Mouse (Mus musculus) forebrain, embryonic 13.5 days (tissue): ENCODE measurements around the gene Ikzf2. TPM values are rescaled to one million over a fixed set of nuclear protein-coding genes. Genes with fewer than 3 reads are reported as not detected.

ENCODE experiments used
- ATAC-seq: fragments of 200-750 bp; cut with Nextera tagmentation; 2 replicates; pipeline ENCODE4 v1.8.0; 2017
- H3K27ac ChIP-seq: fragments of 300-500 bp; sonication (generic); 2 replicates; pipeline ENCODE4 v1.5.1; 2015; ENCODE audit warnings: inconsistent platforms, mild to moderate bottlenecking, moderate library complexity
- H3K27me3 ChIP-seq: fragments of 300-500 bp; sonication (generic); 2 replicates; pipeline ENCODE4 v1.6.1; 2015; ENCODE audit warnings: mild to moderate bottlenecking, inconsistent platforms
- H3K36me3 ChIP-seq: fragments of 300-500 bp; sonication (generic); 2 replicates; pipeline ENCODE4 v1.6.1; 2015; ENCODE audit warnings: mild to moderate bottlenecking, inconsistent platforms; ENCODE audit not compliant: poor library complexity, severe bottlenecking
- H3K4me1 ChIP-seq: fragments of 300-500 bp; sonication (generic); 2 replicates; pipeline ENCODE4 v1.6.1; 2015; ENCODE audit warnings: inconsistent platforms
- H3K4me2 ChIP-seq: fragments of 300-500 bp; sonication (generic); 2 replicates; pipeline ENCODE4 v1.6.1; 2015; ENCODE audit warnings: inconsistent platforms, mild to moderate bottlenecking, moderate library complexity
- H3K4me3 ChIP-seq: fragments of 300-500 bp; sonication (generic); 2 replicates; pipeline ENCODE4 v1.5.1; 2015; ENCODE audit warnings: mild to moderate bottlenecking, inconsistent platforms
- H3K9ac ChIP-seq: fragments of 300-500 bp; sonication (generic); 2 replicates; pipeline ENCODE4 v1.6.1; 2015; ENCODE audit warnings: mild to moderate bottlenecking, inconsistent platforms
- H3K9me3 ChIP-seq: fragments of 300-500 bp; sonication (generic); replicated peaks from 2 replicates; pipeline ENCODE4 v1.6.1; 2016; ENCODE audit warnings: inconsistent platforms
- WGBS: fragments of 180-500 bp; shearing (Covaris S2); methylation state at CpG from one replicate; pipeline ENCODE4 v1.1.7; 2015; 5-methylcytosine and 5-hydroxymethylcytosine counted together
- polyA plus RNA-seq: library from polyadenylated mRNA; unstranded; fragments of >200 nt; fragmentation: Nextera tagmentation; extraction: Ambion mirVana; gene quantifications from 2 replicates; pipeline ENCODE4 v1.2.1, GENCODE M21; 2015

Ikzf2 gene
- polyA plus RNA-seq, 1 experiment from 2014 or later, result 4.5 TPM

- 97% methylated on average over 5 of the region's 5 CpGs for WGBS
- no peak for ATAC-seq
- H3K36me3 ChIP-seq, result no peaks in the 10 kb centered on the region
- no peak overlapping the region for H3K4me2 ChIP-seq
- H3K4me3 ChIP-seq, result no peak overlapping the region
- H3K9me3 ChIP-seq, result no peaks in the 10 kb centered on the region
- H3K27me3 ChIP-seq, result no peaks in the 10 kb centered on the region
- H3K27ac ChIP-seq, result no peak overlapping the region
- H3K9ac ChIP-seq, result no peak overlapping the region
- H3K4me1 ChIP-seq, result no peaks in the 10 kb centered on the region
These were observed 75.0 kb downstream of the Ikzf2 start for GRCm38 (mm10) chr1:69612076-69612475.

GRCm38 (mm10) chr1:69611204-69611725, 75.8 kb downstream of the Ikzf2 start:
- 88% methylated on average over 4 of the region's 4 CpGs for WGBS
- no peaks in the 10 kb centered on the region for H3K36me3 ChIP-seq
- H3K4me3 ChIP-seq, result no peak overlapping the region
- H3K27ac ChIP-seq, result no peak overlapping the region
- H3K9ac ChIP-seq, result no peak overlapping the region
- no peak overlapping the region for H3K4me2 ChIP-seq
- no peaks in the 10 kb centered on the region for H3K9me3 ChIP-seq
- H3K4me1 ChIP-seq, result no peaks in the 10 kb centered on the region
- no peak for ATAC-seq
- H3K27me3 ChIP-seq, result no peaks in the 10 kb centered on the region

DNA sequence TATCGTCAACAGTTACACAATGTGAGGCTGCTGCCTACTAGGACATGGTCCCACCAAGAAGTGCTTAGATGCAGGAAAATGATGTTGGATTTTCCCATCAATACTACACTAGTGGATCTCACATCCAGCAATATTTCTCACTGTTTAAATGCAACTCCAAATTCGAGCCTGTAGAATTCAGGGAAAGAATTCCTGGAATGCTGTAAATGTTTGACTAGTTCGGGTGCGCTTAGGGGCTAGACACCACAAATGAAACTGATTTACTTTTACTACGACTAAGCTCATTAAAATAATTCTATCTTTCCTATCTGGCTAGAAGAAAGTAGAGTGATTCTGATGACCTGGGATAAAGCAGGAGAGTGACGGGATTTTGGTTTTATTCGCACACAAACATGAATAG, 76.3 kb downstream of the Ikzf2 start:
- WGBS, result 86% methylated on average over 7 of the region's 7 CpGs

GRCm38 (mm10) chr1:69608846-69609245, 78.2 kb downstream of the Ikzf2 start:
- Histone ChIP-seq H3K9me3 (no peaks in the 10 kb centered on the region), H3K4me1 (peaks cover 4% of the 10 kb centered on the region; the same call in 1 of the 2 replicates), H3K4me2 (no peak overlapping the region), H3K27ac (no peak overlapping the region), H3K36me3 (no peaks in the 10 kb centered on the region), H3K4me3 (no peak overlapping the region), H3K9ac (no peak overlapping the region), H3K27me3 (no peaks in the 10 kb centered on the region)
- 89% methylated on average over 5 of the region's 5 CpGs for WGBS
- no peak for ATAC-seq

More for the DNA sequence above, 76.3 kb downstream of the Ikzf2 start:
- no peak overlapping the region for H3K27ac ChIP-seq
- no peak overlapping the region for H3K4me2 ChIP-seq
- H3K9ac ChIP-seq, result no peak overlapping the region
- H3K9me3 ChIP-seq, result no peaks in the 10 kb centered on the region
- no peaks in the 10 kb centered on the region for H3K4me1 ChIP-seq
- no peaks in the 10 kb centered on the region for H3K27me3 ChIP-seq
- H3K4me3 ChIP-seq, result no peak overlapping the region
- H3K36me3 ChIP-seq, result no peaks in the 10 kb centered on the region
- no peak for ATAC-seq

GRCm38 (mm10) chr1:69606844-69607243, 80.2 kb downstream of the Ikzf2 start:
- no peak overlapping the region for H3K27ac ChIP-seq
- no peak overlapping the region for H3K9ac ChIP-seq
- 94% methylated on average over 1 of the region's 1 CpGs for WGBS
- no peak for ATAC-seq
- H3K36me3 ChIP-seq, result no peaks in the 10 kb centered on the region
- no peaks in the 10 kb centered on the region for H3K9me3 ChIP-seq
- no peak overlapping the region for H3K4me2 ChIP-seq
- peaks cover 6% of the 10 kb centered on the region; the same call in 1 of the 2 replicates for H3K4me1 ChIP-seq
- no peak overlapping the region for H3K4me3 ChIP-seq
- no peaks in the 10 kb centered on the region for H3K27me3 ChIP-seq

DNA sequence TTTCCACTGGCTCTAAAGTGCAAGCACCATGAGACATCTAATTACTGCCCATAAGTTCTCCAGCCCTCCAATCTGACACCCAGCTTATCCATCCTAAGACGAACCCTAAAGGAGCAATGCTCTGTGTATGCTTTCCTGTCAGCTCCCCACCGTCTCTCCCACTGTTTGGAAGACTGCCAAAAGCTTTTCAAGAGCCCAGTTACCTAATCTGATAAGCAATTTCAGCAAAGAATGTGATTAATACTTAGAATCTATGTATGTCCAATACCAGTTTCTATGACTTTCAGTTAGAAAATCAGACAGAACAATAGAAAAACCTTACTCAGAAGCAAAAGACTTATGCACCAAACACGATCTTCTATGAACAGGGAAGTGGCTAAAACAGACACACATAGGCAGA, 82.8 kb downstream of the Ikzf2 start:
- ATAC-seq, result no peak
- 36% methylated on average over 3 of the region's 3 CpGs for WGBS
- no peaks in the 10 kb centered on the region for H3K36me3 ChIP-seq
- H3K4me3 ChIP-seq, result no peak overlapping the region
- H3K9me3 ChIP-seq, result no peaks in the 10 kb centered on the region
- no peak overlapping the region for H3K9ac ChIP-seq
- no peak overlapping the region for H3K27ac ChIP-seq
- no peak overlapping the region for H3K4me2 ChIP-seq
- no peaks in the 10 kb centered on the region for H3K27me3 ChIP-seq
- H3K4me1 ChIP-seq, result peaks cover 6% of the 10 kb centered on the region; the same call in 1 of the 2 replicates

DNA sequence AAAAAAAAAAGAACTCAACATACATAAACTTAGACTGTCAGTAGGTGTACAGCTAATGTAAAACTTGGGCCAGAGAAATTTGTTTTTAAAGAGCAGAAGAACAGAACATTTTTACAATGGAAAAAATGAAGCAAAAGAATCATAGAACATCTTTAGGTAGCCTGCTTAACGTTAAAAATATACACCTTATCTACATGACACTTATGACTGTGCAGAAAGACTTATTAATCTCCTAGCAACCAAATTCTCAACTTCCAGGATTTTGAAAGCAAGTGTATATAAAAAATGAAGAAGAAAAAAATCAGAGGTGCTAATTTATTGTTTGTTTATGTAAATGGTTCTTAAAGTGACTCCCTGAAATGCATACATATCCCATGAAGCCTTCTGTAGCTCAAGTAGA, 86.1 kb downstream of the Ikzf2 start:
- H3K4me2 ChIP-seq, result no peak overlapping the region
- H3K4me3 ChIP-seq, result no peak overlapping the region
- H3K27me3 ChIP-seq, result no peaks in the 10 kb centered on the region
- H3K9ac ChIP-seq, result no peak overlapping the region
- H3K36me3 ChIP-seq, result no peaks in the 10 kb centered on the region
- 86% methylated on average over 1 of the region's 1 CpGs for WGBS
- no peaks in the 10 kb centered on the region for H3K9me3 ChIP-seq
- no peak overlapping the region for H3K27ac ChIP-seq
- ATAC-seq, result no peak
- H3K4me1 ChIP-seq, result peaks cover 6% of the 10 kb centered on the region; the same call in 1 of the 2 replicates

DNA sequence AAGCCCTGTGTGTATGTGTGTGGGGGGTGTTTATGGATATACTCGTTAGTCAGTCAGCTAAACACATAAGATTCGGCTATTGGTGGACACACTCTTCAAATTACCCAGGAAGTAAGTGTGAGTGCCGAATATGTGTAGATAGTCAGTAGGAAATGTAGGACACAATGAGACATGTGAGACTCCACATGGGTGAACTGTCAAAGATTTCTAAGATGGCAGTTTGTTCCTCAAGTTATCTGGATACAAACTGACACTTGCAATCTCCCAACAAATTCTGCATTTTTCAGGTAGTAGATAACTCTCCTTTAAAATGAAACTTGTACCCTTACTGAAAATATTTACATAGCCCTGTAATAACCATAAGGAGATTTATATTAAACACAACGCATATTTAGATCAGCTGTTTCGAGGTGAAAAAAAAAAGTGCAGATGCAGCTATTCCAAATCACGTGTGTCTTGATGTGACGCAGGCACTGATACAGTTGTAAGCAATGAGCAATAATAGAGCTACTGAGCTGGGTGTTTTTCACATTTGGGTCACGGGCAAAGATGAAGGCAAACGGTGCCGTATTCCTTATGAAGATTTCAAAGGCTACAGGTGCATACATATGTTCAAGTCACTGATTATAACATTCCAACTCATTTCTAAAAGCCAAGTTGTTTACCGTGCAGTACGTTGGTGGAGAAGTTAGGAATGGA, 87.8 kb downstream of the Ikzf2 start:
- H3K4me1 ChIP-seq, result peaks cover 6% of the 10 kb centered on the region; the same call in 1 of the 2 replicates
- no peak overlapping the region for H3K27ac ChIP-seq
- H3K4me3 ChIP-seq, result no peak overlapping the region
- no peak for ATAC-seq
- no peaks in the 10 kb centered on the region for H3K9me3 ChIP-seq
- H3K27me3 ChIP-seq, result no peaks in the 10 kb centered on the region
- H3K9ac ChIP-seq, result no peak overlapping the region
- H3K36me3 ChIP-seq, result no peaks in the 10 kb centered on the region
- H3K4me2 ChIP-seq, result no peak overlapping the region
- WGBS, result 90% methylated on average over 12 of the region's 12 CpGs

DNA sequence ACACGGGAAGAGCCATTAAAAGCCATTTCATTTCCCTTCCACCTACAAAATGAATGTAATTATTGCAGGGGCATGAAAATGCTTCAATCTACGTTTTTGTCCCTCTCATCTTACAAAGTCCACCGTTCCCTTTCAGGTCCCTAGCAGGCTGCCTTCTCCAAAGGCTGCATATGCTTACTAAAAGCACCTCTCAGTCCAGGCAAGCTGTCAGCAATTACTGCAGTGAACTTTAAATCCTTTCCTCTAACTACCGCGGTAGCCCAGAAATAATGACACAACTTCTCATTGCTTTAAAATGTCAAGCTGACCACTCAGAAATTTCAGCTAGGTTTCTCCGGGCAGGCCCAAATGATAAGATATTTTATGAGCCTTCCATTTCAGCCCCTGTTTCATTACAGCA, 95.2 kb downstream of the Ikzf2 start:
- ATAC-seq, result no peak
- Histone ChIP-seq H3K27me3 (no peaks in the 10 kb centered on the region), H3K4me1 (peaks cover 10% of the 10 kb centered on the region), H3K4me3 (no peak overlapping the region), H3K4me2 (0 out of 2 replicates have a peak overlapping the region, but pooled peaks have one; percentile 6), H3K9ac (no peak overlapping the region), H3K9me3 (no peaks in the 10 kb centered on the region), H3K27ac (no peak overlapping the region), H3K36me3 (no peaks in the 10 kb centered on the region)
- 49% methylated on average over 6 of the region's 6 CpGs for WGBS

DNA sequence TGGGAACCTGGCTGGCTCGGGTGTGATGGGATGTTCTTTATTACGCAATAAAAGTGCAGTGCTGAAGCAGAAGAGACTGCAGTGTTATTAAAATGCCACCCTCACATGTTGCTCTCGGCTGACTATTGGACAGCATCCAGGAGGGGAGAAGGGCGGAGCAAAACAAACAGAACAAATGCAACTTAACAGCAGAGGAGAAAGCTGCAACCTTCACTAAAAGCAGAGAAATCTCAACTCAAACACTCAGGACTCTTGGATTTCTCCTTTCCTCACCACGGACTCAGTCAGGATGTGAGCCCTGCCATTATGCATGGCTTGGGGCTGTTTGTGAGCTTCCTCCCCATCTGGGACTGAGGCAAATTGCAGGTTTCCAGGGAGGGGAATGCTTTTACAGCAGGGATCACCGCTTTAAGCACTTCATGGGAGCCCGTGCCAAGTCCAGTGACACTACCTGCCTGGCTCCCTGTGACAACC, 95.7 kb downstream of the Ikzf2 start:
- Histone ChIP-seq H3K27me3 (no peaks in the 10 kb centered on the region), H3K4me2 (peak overlapping the region; percentile 6), H3K27ac (no peak overlapping the region), H3K4me1 (peaks cover 10% of the 10 kb centered on the region), H3K4me3 (no peak overlapping the region), H3K9ac (peak overlapping the region; percentile 30; the same call in 1 of the 2 replicates), H3K36me3 (no peaks in the 10 kb centered on the region), H3K9me3 (no peaks in the 10 kb centered on the region)
- 49% methylated on average over 7 of the region's 7 CpGs for WGBS
- peak; percentile 36; the same call in 1 of the 2 replicates for ATAC-seq

DNA sequence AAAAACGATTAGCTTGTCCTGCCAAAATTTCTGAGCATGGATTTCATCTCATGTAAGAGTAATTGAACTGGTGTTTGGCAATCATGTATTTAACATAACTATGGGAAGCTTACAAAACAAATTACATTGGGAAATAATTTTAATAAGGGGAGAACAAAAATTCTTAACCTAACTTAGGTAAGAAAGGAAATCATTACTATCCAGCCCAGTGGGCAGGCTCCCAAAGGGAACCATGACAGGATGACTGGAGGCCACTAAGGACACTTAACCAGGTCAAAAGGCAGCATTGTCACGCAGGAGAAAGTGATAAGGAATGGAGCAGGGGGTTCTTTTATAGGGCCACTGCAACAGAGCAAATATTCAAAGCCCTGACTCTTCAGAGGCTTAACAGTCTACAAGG, 101.5 kb downstream of the Ikzf2 start:
- no peaks in the 10 kb centered on the region for H3K4me1 ChIP-seq
- no peak for ATAC-seq
- H3K36me3 ChIP-seq, result no peaks in the 10 kb centered on the region
- no peak overlapping the region for H3K4me3 ChIP-seq
- H3K9me3 ChIP-seq, result no peaks in the 10 kb centered on the region
- H3K27ac ChIP-seq, result no peak overlapping the region
- H3K4me2 ChIP-seq, result no peak overlapping the region
- no peaks in the 10 kb centered on the region for H3K27me3 ChIP-seq
- no peak overlapping the region for H3K9ac ChIP-seq
- 70% methylated on average over 2 of the region's 2 CpGs for WGBS

- ATAC-seq, result no peak
- WGBS, result 93% methylated on average over 5 of the region's 5 CpGs
- H3K4me3 ChIP-seq, result no peak overlapping the region
- H3K27ac ChIP-seq, result no peak overlapping the region
- no peak overlapping the region for H3K9ac ChIP-seq
- no peaks in the 10 kb centered on the region for H3K36me3 ChIP-seq
- H3K4me1 ChIP-seq, result no peaks in the 10 kb centered on the region
- H3K27me3 ChIP-seq, result no peaks in the 10 kb centered on the region
- H3K9me3 ChIP-seq, result no peaks in the 10 kb centered on the region
- no peak overlapping the region for H3K4me2 ChIP-seq
These were observed 102.9 kb downstream of the Ikzf2 start for GRCm38 (mm10) chr1:69583932-69584659.
